Mouse (Mus musculus) thymus, postnatal 14 days (tissue): Measurements from ENCODE around the gene Pfkfb4.

Source experiments
- DNase-seq: peaks from one replicate; pipeline ENCODE4 v3.0.0; 2021

The Pfkfb4 gene

DNA sequence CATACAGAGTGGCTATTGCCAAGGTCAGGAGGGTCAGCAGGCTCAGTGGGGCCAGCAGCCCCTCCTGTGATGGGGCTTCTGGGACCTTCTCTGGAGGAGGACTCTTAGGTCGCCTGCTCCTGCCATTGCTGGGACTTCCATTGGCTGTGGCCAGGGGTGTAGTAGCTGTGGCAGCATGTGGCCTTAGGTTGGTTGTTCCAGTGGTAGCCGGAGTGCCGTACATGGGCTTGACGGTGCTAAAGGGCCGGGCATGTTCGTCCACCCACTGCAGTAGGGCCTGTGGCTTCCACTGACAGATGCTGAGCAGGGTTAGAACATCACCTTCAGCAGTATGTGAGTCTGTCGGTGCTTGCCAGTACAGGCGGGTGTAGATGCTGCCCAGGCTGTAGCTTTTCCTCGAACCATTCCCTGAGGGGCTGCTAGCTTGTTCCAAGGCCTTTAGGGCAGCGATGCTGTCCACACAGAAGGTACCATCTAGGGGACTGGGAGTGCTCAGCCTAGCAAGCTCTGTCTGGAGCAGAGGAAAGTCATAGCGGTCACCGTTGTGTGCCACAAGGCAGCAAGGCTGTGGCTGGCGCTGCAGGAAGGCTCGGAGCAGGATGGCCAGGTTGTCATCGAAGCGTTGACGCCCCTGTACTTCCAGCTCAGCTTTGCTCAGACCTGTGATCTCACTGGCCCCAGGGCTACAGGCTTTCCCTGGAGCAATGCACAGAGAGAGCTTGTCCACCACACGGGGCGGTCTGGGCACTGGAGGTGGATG lies 66.6 kb downstream of the Pfkfb4 start:
- no peak for DNase-seq

DNA sequence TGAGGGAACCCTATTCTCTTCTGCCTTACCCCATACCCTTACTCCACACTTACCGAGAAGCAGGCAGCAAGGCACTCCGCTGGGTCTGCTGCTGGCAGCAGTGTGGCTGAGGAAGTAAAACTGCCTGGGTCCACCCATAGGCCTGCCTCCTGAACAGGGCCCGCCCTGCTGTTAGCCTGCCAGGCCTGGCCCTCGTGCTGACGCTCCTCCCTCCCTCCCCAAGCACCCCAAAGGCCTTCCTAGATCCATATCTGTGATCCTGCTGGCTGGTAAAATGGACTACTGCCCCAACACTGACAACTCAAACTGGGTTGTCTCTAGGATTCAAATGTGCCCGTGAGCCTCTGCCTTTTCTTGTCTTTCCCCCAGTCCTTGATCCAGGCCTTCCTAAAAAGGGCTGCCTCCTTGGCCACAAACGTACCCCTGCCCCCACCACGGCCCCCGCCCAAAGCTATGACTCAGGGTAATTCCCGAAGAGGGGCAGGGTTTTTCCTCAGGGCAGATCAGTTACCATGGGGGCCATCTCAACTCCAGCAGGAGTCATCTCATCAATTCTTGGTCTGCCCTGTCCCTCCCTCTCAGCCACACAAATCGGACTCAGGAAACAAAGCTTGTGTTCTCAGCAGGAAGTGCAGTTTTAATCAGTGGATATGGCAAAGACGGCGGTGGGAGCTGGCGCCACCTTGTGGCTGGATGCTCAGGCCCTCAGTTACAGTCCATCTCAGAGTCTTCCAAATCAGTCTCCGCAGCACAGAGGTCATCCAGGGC lies 67.7 kb downstream of the Pfkfb4 start, which contains the start of gene Trex1:
TSS of gene Trex1 (minus strand) at position 599 of the 768 bp plus-strand sequence.
- peak; percentile 87 for DNase-seq

DNA sequence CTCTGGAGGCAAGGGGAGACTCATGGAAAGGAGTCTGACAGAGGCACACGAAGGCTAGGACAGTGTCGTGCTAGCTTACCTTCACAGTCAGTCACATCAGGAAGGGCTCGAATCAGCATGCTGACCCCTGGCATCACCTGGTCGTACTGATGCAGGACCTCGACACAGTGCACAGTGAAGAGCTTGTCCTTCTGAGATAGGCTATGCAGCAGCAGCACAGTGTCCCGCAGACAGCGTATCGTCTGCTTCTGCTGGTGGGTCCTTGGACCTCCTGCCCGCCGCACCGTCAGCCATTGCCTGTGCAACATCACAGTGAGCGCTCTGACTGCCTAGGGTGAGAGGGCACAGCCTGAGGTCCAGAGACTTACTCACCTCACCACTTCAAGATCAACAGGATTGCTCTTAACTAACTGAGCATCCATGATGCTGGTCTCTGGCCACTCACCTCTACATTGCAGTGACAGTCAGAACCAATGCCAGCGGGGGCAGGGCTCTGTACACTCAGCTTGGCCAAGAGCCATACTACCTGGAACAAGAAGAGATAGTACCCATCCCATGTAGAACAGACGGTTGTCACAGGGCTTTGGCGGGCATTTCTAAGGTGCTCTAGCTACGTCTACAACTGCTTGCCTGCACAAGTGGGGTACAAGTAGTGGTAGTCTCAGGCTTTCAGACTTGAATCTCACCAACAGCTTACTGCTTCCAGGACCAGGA lies 68.8 kb downstream of the Pfkfb4 start:
- DNase-seq: peak; percentile 17

DNA sequence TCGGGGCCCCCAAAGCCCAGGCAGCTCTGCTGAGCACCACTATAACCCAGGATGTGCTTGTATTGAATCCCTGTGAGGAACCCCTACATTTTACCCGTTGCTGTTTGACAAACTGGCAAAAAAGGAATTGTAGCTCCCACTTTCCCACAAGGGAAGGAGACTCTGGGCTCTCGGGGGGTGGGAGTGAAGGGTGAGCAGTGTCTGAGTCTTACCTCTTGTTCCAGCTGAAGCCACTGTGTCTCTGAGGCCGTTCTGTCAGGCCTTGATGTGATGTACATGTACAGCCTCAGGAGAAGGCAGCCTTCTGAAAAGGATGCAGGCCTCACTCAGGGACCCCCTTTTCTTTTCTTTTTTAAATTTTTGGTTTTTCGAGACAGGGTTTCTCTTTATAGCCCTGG lies 69.3 kb downstream of the Pfkfb4 start:
- DNase-seq: no peak

DNA sequence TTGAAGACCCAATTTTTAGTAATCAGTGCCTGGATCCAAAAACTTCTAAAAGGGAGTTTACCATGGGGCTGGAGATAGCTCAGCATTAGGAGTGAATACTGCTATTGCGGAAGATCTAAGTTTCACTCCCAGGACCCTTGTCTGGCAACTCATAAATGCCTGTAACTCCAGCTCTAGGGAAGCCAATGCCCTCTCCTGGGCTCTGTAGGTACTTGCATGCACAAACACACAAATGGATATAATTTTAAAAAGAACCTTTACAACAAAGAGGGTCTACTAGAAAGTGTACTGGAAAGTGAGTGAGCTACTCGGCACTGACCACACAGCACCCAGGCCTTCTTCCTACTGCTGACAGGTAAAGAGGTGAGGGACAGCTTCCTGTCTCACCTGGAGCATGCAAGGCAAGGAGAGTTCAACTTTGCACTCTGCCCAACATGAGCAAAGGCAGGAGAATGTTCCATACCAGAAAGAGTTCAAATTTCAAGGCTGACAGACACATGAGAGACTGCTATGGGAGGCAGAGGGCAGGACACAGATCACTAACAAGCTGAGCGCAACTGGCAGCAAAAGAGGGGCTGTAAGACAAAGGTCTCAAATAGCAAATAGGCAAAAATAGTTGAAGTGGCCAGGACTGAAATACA lies 76.6 kb downstream of the Pfkfb4 start:
- no peak for DNase-seq

DNA sequence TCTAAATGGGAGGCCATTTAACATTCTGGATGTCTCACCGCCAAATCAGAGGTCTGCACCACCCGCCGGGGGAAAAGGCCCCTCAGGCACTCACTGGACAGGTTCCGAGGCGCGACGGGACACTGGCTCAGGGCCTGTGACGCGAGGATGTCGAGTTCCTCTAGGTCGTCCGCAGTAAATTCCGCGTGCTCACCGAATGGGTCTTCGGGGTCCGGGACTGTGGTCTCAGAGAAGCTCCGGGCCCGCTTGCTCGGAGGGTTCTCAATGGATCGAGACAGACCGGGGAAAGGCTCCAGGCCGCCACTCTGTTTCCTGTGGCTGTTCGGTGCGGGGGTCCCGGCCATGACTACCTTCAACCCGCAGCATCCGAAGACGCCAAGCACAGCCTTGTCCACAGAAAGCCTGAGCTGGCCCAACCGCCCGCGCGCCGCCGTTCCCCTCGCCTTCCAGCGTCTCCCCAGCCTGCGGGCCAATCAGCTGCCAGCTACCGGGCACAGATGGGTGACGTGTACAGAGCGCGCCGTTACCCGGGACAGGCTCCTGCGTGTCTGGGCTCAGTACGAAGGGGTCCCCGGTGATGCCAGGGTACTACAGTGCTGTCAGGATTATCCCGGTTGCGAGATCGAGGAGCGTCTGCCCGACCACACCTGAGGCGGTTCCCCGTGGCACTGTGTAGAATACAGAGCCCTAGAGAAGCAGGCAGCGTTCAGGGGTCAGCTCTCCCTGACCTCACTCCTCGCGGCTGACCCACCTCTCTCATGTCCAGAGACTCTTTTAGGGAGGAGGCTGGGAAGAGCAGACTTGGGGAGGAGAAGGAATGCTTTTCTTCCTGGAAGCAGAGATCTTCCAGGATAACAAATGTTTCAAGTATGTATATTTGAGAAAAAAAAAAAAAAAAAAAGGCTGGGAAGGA lies 82.3 kb downstream of the Pfkfb4 start, which contains the start of gene Atrip:
TSS of gene Atrip (minus strand) at position 464 of the 913 bp plus-strand sequence.
- DNase-seq: peak; percentile 94

DNA sequence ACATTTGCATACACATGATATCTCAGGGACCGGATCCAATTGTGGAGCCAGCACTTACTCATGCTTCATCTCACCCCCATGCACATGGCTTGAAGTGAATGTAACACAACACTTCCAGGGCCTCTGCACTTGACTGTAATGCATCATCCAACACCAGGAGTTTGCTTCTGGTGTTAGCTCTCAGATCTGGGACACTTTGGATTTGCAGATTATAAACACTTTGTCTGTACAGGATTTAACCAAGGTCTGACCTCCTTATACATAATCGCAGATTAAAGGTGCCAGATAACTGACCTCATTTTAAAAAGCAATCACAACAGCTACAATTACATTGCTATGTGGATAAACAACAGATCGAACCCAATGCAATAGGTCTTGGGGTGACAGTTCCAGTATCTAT lies 88.9 kb downstream of the Pfkfb4 start:
- no peak for DNase-seq

DNA sequence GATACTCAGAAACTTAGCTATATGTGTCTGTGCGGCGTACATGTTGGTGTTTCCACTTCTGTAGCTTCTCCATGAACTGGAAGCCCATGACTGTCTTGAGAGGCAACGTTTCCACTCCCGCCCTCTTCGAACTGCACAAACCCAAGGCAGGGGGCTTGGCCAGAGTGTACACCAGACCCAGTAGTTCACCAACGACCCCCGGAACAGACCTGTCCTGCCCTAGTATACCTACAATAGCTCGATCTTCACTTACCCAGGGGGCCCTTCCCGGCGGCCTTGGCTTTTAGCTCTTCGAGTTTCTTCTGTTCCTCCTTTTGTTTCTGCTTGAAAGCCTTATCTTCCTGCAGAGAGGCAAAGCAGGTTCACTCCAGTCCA lies 90.2 kb downstream of the Pfkfb4 start:
- no peak for DNase-seq
